8 mouse cellular contexts compared by ENCODE assay signal in genomic region chr12:110850929-110851256, GRCm38 (mm10). TPM values are rescaled to one million over a fixed set of nuclear protein-coding genes. Genes with fewer than 3 reads are reported as not detected.
DNase-seq lines count a peak whose midpoint lies in the region; ATAC-seq and TF ChIP-seq lines count a peak whose summit lies in the region.

No protein-coding gene starts in this region.

- no peak for TF ChIP-seq CTCF in small intestine, adult 2 months (IDR thresholded peaks at IDR 0.05; ENCODE audit: extremely low read depth, insufficient read length, insufficient replicate concordance, low read depth, low read length)

- H3K4me3 ChIP-seq in neural tube, embryonic 11.5 days (ENCODE audit: low read depth, low read length) = peak overlapping the region; percentile 87
- H3K4me3 ChIP-seq in forebrain, embryonic 10.5 days = peak overlapping the region; percentile 90
- H3K4me3 ChIP-seq in limb, embryonic 10.5 days = peak overlapping the region; percentile 84
- H3K4me3 ChIP-seq in small intestine, adult 2 months (ENCODE audit: low read depth, low read length) = peak overlapping the region; percentile 85

- no peaks in the 10 kb centered on the region for H3K9me3 ChIP-seq in neural tube, embryonic 11.5 days (ENCODE audit: control insufficient read depth, low read length)
- H3K9me3 ChIP-seq in forebrain, embryonic 10.5 days = no peaks in the 10 kb centered on the region
- H3K9me3 ChIP-seq in limb, embryonic 10.5 days (replicated peaks) = no peaks in the 10 kb centered on the region

- peak overlapping the region; percentile 50 for H3K4me2 ChIP-seq in neural tube, embryonic 11.5 days (ENCODE audit: low read depth)

- ATAC-seq in neural tube, embryonic 11.5 days (ENCODE audit: insufficient read depth, low FRiP score, low TSS enrichment) = no peak

- H3K27me3 ChIP-seq in neural tube, embryonic 11.5 days (ENCODE audit: control insufficient read depth, insufficient read depth, low read length) = 0 out of 2 replicates have a peak, but pooled peaks cover 3% of the 10 kb centered on the region
- peaks cover 29% of the 10 kb centered on the region for H3K27me3 ChIP-seq in forebrain, embryonic 10.5 days (ENCODE audit: poor library complexity, severe bottlenecking)
- peaks cover 23% of the 10 kb centered on the region for H3K27me3 ChIP-seq in limb, embryonic 10.5 days (ENCODE audit: low read depth, poor library complexity, severe bottlenecking)
- no peaks in the 10 kb centered on the region for H3K27me3 ChIP-seq in small intestine, adult 2 months (ENCODE audit: control insufficient read depth, insufficient read depth, low read length)

- peak overlapping the region; percentile 90 for H3K9ac ChIP-seq in neural tube, embryonic 11.5 days (ENCODE audit: low read length)

- H3K4me1 ChIP-seq in neural tube, embryonic 11.5 days (ENCODE audit: control insufficient read depth, insufficient read depth, low read length) = peaks cover 9% of the 10 kb centered on the region
- peaks cover 35% of the 10 kb centered on the region for H3K4me1 ChIP-seq in forebrain, embryonic 10.5 days
- H3K4me1 ChIP-seq in limb, embryonic 10.5 days = peaks cover 24% of the 10 kb centered on the region
- peaks cover 8% of the 10 kb centered on the region for H3K4me1 ChIP-seq in small intestine, adult 2 months (ENCODE audit: control insufficient read depth, insufficient read depth, insufficient read length, low read length)

- WGBS in neural tube, embryonic 11.5 days = 12% methylated on average over 9 of the region's 9 CpGs
- WGBS in forebrain, embryonic 10.5 days = 21% methylated on average over 9 of the region's 9 CpGs
- 21% methylated on average over 9 of the region's 9 CpGs for WGBS in limb, embryonic 10.5 days
- 7% methylated on average over 9 of the region's 9 CpGs for WGBS in small intestine, adult 2 months

- no peak for TF ChIP-seq POLR2A in small intestine, adult 2 months (IDR thresholded peaks at IDR 0.05; ENCODE audit: low read depth, low read length)

- DNase-seq in neural tube, embryonic 11.5 days (ENCODE audit: low spot score) = no peak
- DNase-seq in neural tube, embryonic 10.5 days (ENCODE audit: extremely low spot score, low spot score) = no peak
- DNase-seq in forebrain, embryonic 10.5 days (ENCODE audit: extremely low spot score, low spot score) = no peak
- no peak for DNase-seq in limb, embryonic 10.5 days (ENCODE audit: low spot score)
- DNase-seq in cerebellum, postnatal 10 days = no peak
- no peak for DNase-seq in frontal cortex, postnatal 25 days (ENCODE audit: low spot score in 2 of 2)
- DNase-seq in right cerebral cortex, adult 18-20 months = no peak

- H3K27ac ChIP-seq in neural tube, embryonic 11.5 days (ENCODE audit: low read depth, low read length) = no peak overlapping the region
- H3K27ac ChIP-seq in forebrain, embryonic 10.5 days = peak overlapping the region; percentile 92
- H3K27ac ChIP-seq in limb, embryonic 10.5 days = peak overlapping the region; percentile 89
- H3K27ac ChIP-seq in small intestine, adult 2 months (ENCODE audit: insufficient read depth, low read depth, low read length) = no peak overlapping the region

- no peaks in the 10 kb centered on the region for H3K36me3 ChIP-seq in neural tube, embryonic 11.5 days (ENCODE audit: control insufficient read depth, insufficient read depth, low read length)
- H3K36me3 ChIP-seq in forebrain, embryonic 10.5 days (replicated peaks) = peaks cover 9% of the 10 kb centered on the region
- H3K36me3 ChIP-seq in limb, embryonic 10.5 days = peaks cover 10% of the 10 kb centered on the region
- H3K36me3 ChIP-seq in small intestine, adult 2 months (ENCODE audit: control insufficient read depth, insufficient read depth, low read length) = peaks cover 7% of the 10 kb centered on the region; the same call in 1 of the 2 replicates

RNA-seq across cellular contexts. Expression of gene Zfp839, which starts 0.8 kb away (rescaled TPM):
- polyA plus RNA-seq in neural tube, embryonic 11.5 days (2014; fragmentation: Nextera tagmentation; extraction: Ambion mirVana) = 3.0 and 3.7 TPM in 2 replicates
- polyA plus RNA-seq in forebrain, embryonic 10.5 days (2016; fragmentation: Nextera tagmentation; extraction: Ambion mirVana) = 4.2 and 5.2 TPM in 2 replicates
- 3.9 and 6.2 TPM in 2 replicates for polyA plus RNA-seq in limb, embryonic 10.5 days (2016; fragmentation: Nextera tagmentation; extraction: Ambion mirVana)
- polyA plus RNA-seq in small intestine, adult 2 months (2012; rRNA removed) = 2.1 and 3.2 TPM in 2 replicates

RNA-seq across cellular contexts. Expression of gene Mok, which starts 10.2 kb away (rescaled TPM):
- 9.0 and 11.3 TPM in 2 replicates for polyA plus RNA-seq in neural tube, embryonic 11.5 days (2014; fragmentation: Nextera tagmentation; extraction: Ambion mirVana)
- 11.7 and 12.0 TPM in 2 replicates for polyA plus RNA-seq in forebrain, embryonic 10.5 days (2016; fragmentation: Nextera tagmentation; extraction: Ambion mirVana)
- polyA plus RNA-seq in limb, embryonic 10.5 days (2016; fragmentation: Nextera tagmentation; extraction: Ambion mirVana) = 6.0 and 6.5 TPM in 2 replicates
- 0.17 and 0.81 TPM in 2 replicates for polyA plus RNA-seq in small intestine, adult 2 months (2012; rRNA removed)

RNA-seq across cellular contexts. Expression of gene Cinp, which starts 38.1 kb away (rescaled TPM):
- polyA plus RNA-seq in neural tube, embryonic 11.5 days (2014; fragmentation: Nextera tagmentation; extraction: Ambion mirVana) = 76.2 and 85.3 TPM in 2 replicates
- polyA plus RNA-seq in forebrain, embryonic 10.5 days (2016; fragmentation: Nextera tagmentation; extraction: Ambion mirVana) = 99.6 and 106 TPM in 2 replicates
- polyA plus RNA-seq in limb, embryonic 10.5 days (2016; fragmentation: Nextera tagmentation; extraction: Ambion mirVana) = 88.4 and 114 TPM in 2 replicates
- 19.4 and 20.4 TPM in 2 replicates for polyA plus RNA-seq in small intestine, adult 2 months (2012; rRNA removed)

RNA-seq across cellular contexts. Expression of gene Tecpr2, which starts 38.2 kb away (rescaled TPM):
- 5.5 and 6.1 TPM in 2 replicates for polyA plus RNA-seq in neural tube, embryonic 11.5 days (2014; fragmentation: Nextera tagmentation; extraction: Ambion mirVana)
- 6.6 and 7.2 TPM in 2 replicates for polyA plus RNA-seq in forebrain, embryonic 10.5 days (2016; fragmentation: Nextera tagmentation; extraction: Ambion mirVana)
- 6.0 and 6.7 TPM in 2 replicates for polyA plus RNA-seq in limb, embryonic 10.5 days (2016; fragmentation: Nextera tagmentation; extraction: Ambion mirVana)
- polyA plus RNA-seq in small intestine, adult 2 months (2012; rRNA removed) = 2.2 and 2.5 TPM in 2 replicates

Comparison
In these comparisons a context has a peak if more than half of its experiments do, and no peak if none do; other contexts are left out.
1. H3K27ac ChIP-seq: peak in forebrain, embryonic 10.5 days (single experiment) and limb, embryonic 10.5 days (single experiment); none in neural tube, embryonic 11.5 days (single experiment) and small intestine, adult 2 months (single experiment).
2. Peak in every context shown above with its lines, with median percentiles within 50 percentile points of each other: H3K4me3 ChIP-seq.